Mouse (Mus musculus) heart, embryonic 15.5 days (tissue): ENCODE measurements at regions not wholly inside any gene's neighbourhood (a gene's known extent, or its start where the extent isn't known, plus 50 kb on each side); places are given as distances from the start of the nearest gene placed in this dataset.

Source experiments
- ATAC-seq: fragments of 200-750 bp; cut with Nextera tagmentation; replicated peaks from 2 replicates; pipeline ENCODE4 v1.8.0; 2017; ENCODE audit warnings: low read depth, moderate TSS enrichment; ENCODE audit not compliant: insufficient number of reproducible peaks, insufficient read depth, low FRiP score
- H3K27ac ChIP-seq: fragments of 300-500 bp; sonication (generic); 2 replicates; pipeline ENCODE4 v1.5.1; 2015; ENCODE audit warnings: mild to moderate bottlenecking, inconsistent platforms
- H3K27me3 ChIP-seq: fragments of 300-500 bp; sonication (generic); 2 replicates; pipeline ENCODE4 v1.6.1; 2015; ENCODE audit warnings: inconsistent platforms
- H3K36me3 ChIP-seq: fragments of 300-500 bp; sonication (generic); 2 replicates; pipeline ENCODE4 v1.6.1; 2015; ENCODE audit warnings: mild to moderate bottlenecking, inconsistent platforms
- H3K4me1 ChIP-seq: fragments of 300-500 bp; sonication (generic); replicated peaks from 2 replicates; pipeline ENCODE4 v1.6.1; 2015; ENCODE audit warnings: inconsistent platforms
- H3K4me2 ChIP-seq: fragments of 300-500 bp; sonication (generic); 2 replicates; pipeline ENCODE4 v1.6.1; 2015; ENCODE audit warnings: inconsistent platforms, mild to moderate bottlenecking, moderate library complexity
- H3K4me3 ChIP-seq: fragments of 300-500 bp; sonication (generic); 2 replicates; pipeline ENCODE4 v1.5.1; 2015; ENCODE audit warnings: mild to moderate bottlenecking, inconsistent platforms
- H3K9ac ChIP-seq: fragments of 300-500 bp; sonication (generic); 2 replicates; pipeline ENCODE4 v1.6.1; 2015; ENCODE audit warnings: mild to moderate bottlenecking, inconsistent platforms
- H3K9me3 ChIP-seq: fragments of 300-500 bp; sonication (generic); replicated peaks from 2 replicates; pipeline ENCODE4 v1.6.1; 2016; ENCODE audit warnings: inconsistent platforms
- WGBS: fragments of 180-500 bp; shearing (Covaris S2); methylation state at CpG from one replicate; pipeline ENCODE4 v1.1.7; 2015; ENCODE audit warnings: mixed read lengths; 5-methylcytosine and 5-hydroxymethylcytosine counted together

DNA sequence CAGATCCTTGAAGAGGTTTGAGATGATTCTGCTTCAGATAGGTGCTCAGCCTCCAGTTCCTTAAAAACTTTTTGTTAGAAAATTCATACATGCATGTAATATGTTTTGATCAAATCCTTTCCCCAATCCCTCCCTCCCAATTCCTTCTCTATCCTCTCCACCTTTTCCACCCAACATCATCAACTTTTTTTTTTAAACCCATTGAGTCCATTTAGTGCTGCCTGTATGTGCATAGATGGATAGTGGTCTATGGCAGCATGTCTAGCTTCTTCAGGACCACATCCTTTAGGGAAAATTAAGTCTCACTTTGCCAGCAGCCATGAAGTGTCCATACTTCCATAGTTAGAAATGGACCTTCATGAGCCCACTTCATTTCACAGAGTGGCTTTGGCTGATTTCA lies 167.2 kb upstream of the Klhl29 start:
- no peaks in the 10 kb centered on the region for H3K9me3 ChIP-seq
- H3K27me3 ChIP-seq, result no peaks in the 10 kb centered on the region
- no peak overlapping the region for H3K4me2 ChIP-seq
- no peak overlapping the region for H3K27ac ChIP-seq
- no peak for ATAC-seq
- no peak overlapping the region for H3K9ac ChIP-seq
- no peak overlapping the region for H3K4me3 ChIP-seq
- no peaks in the 10 kb centered on the region for H3K36me3 ChIP-seq
- no peaks in the 10 kb centered on the region for H3K4me1 ChIP-seq

GRCm38 (mm10) chr12:5496299-5496698 lies 120.8 kb upstream of the Klhl29 start:
- WGBS, result 65% methylated on average over 4 of the region's 4 CpGs
- Histone ChIP-seq H3K9me3 (no peaks in the 10 kb centered on the region), H3K9ac (no peak overlapping the region), H3K36me3 (no peaks in the 10 kb centered on the region), H3K27me3 (no peaks in the 10 kb centered on the region), H3K4me2 (no peak overlapping the region), H3K27ac (no peak overlapping the region), H3K4me1 (no peaks in the 10 kb centered on the region), H3K4me3 (no peak overlapping the region)
- no peak for ATAC-seq

GRCm38 (mm10) chr12:5494657-5495512 lies 119.4 kb upstream of the Klhl29 start:
- H3K4me2 ChIP-seq, result no peak overlapping the region
- H3K27me3 ChIP-seq, result no peaks in the 10 kb centered on the region
- no peak overlapping the region for H3K4me3 ChIP-seq
- no peak overlapping the region for H3K27ac ChIP-seq
- H3K9me3 ChIP-seq, result no peaks in the 10 kb centered on the region
- no peaks in the 10 kb centered on the region for H3K36me3 ChIP-seq
- ATAC-seq, result no peak
- WGBS, result 33% methylated on average over 7 of the region's 7 CpGs
- no peaks in the 10 kb centered on the region for H3K4me1 ChIP-seq
- H3K9ac ChIP-seq, result no peak overlapping the region

DNA sequence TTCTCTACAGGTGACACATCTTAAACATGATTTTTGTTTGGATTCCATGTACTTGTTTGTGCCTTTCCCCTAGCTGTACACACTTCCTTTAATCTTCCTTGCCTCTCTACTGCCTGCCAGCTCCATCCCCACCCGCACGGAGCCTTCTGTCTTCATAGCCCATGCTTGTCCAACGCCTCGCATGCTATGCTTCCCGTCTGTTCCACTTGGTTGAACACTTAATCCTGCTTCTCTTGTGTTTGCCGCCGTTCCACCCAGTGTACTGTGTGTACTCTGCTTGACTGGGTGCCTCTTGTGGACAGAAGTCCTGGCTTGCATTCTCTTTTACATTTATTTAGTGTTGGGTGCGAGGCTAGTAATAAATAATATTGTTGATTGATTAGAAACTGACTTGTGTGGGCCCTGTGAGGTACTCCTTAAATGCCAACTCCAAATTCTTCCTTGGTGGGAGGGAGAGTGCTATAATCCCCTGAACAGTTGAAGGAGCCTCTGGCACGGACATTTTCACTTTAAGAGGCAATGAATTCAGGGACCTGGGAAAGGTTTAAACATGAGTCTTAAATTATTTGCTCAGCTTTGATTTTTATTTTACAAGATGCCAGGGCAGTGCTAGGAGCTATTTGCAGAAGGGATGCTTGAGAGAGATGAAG lies 88.9 kb upstream of the Klhl29 start:
- Histone ChIP-seq H3K9ac (no peak overlapping the region), H3K4me2 (no peak overlapping the region), H3K36me3 (no peaks in the 10 kb centered on the region), H3K4me3 (no peak overlapping the region), H3K27me3 (no peaks in the 10 kb centered on the region), H3K9me3 (no peaks in the 10 kb centered on the region), H3K27ac (no peak overlapping the region), H3K4me1 (peaks cover 7% of the 10 kb centered on the region; the same call in 1 of the 2 replicates)
- ATAC-seq, result no peak
- WGBS, result 73% methylated on average over 9 of the region's 9 CpGs

- Histone ChIP-seq H3K27ac (no peak overlapping the region), H3K4me1 (no peaks in the 10 kb centered on the region), H3K9me3 (no peaks in the 10 kb centered on the region), H3K27me3 (no peaks in the 10 kb centered on the region), H3K4me3 (no peak overlapping the region), H3K9ac (no peak overlapping the region), H3K4me2 (no peak overlapping the region), H3K36me3 (no peaks in the 10 kb centered on the region)
- no peak for ATAC-seq
- 76% methylated on average over 2 of the region's 2 CpGs for WGBS
Measured at GRCm38 (mm10) chr12:5453157-5453556, 77.7 kb upstream of the Klhl29 start.

DNA sequence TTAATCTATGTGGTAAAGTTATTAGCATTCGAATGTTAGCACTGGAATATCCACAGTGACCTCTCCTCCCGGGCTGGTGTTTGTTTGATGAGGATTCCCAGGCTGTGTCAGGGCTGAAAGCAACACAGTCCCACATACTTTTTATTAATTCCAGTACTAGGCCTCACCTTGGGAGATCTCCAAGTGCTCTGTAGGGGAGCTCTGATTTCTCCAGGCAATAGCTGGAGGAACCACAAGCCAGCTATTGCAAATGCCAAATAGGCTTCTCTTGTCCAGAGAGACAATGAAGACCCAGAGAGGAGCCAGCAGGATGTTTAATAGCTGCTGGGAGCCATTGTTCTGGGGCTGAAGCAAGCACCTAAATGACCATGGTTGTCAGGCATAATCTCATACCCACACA lies 68.2 kb upstream of the Klhl29 start:
- Histone ChIP-seq H3K4me1 (no peaks in the 10 kb centered on the region), H3K27ac (no peak overlapping the region), H3K36me3 (no peaks in the 10 kb centered on the region), H3K4me3 (no peak overlapping the region), H3K9me3 (no peaks in the 10 kb centered on the region), H3K27me3 (no peaks in the 10 kb centered on the region), H3K4me2 (no peak overlapping the region), H3K9ac (no peak overlapping the region)
- 66% methylated on average over 2 of the region's 2 CpGs for WGBS
- ATAC-seq, result no peak

DNA sequence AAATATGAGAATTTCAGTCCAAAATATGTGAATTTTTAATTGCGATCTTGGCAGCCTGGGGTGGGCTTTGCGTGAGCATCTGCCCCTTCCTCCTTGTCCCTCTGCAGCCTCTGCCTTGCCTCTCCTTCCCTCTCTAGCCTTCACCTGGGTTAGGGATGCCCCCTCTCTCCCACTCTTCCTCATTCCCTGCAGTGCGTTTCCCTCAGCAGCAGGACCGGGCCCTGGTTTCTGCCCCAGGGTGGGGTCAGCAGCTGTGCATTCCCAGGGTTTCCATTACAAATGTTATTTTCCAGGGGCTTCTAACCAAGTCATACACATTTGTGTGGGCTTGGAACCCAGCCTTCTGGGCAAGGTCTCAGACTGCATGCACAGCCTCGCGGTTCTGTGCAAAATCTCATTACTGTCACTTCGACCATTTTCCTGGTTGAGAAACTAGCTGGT lies 67.6 kb upstream of the Klhl29 start:
- Histone ChIP-seq H3K27ac (no peak overlapping the region), H3K36me3 (no peaks in the 10 kb centered on the region), H3K4me2 (no peak overlapping the region), H3K9ac (no peak overlapping the region), H3K4me3 (no peak overlapping the region), H3K4me1 (no peaks in the 10 kb centered on the region), H3K27me3 (no peaks in the 10 kb centered on the region), H3K9me3 (no peaks in the 10 kb centered on the region)
- 74% methylated on average over 7 of the region's 7 CpGs for WGBS
- ATAC-seq, result no peak

GRCm38 (mm10) chr12:5442679-5443078 lies 67.2 kb upstream of the Klhl29 start:
- Histone ChIP-seq H3K4me3 (no peak overlapping the region), H3K27me3 (no peaks in the 10 kb centered on the region), H3K4me2 (no peak overlapping the region), H3K27ac (no peak overlapping the region), H3K9me3 (no peaks in the 10 kb centered on the region), H3K4me1 (no peaks in the 10 kb centered on the region), H3K36me3 (no peaks in the 10 kb centered on the region), H3K9ac (no peak overlapping the region)
- no peak for ATAC-seq
- 83% methylated on average over 5 of the region's 5 CpGs for WGBS

GRCm38 (mm10) chr12:5440482-5440881 lies 65.0 kb upstream of the Klhl29 start:
- no peak overlapping the region for H3K4me3 ChIP-seq
- H3K4me1 ChIP-seq, result no peaks in the 10 kb centered on the region
- no peak overlapping the region for H3K27ac ChIP-seq
- no peak overlapping the region for H3K4me2 ChIP-seq
- WGBS, result 80% methylated on average over 3 of the region's 3 CpGs
- H3K36me3 ChIP-seq, result no peaks in the 10 kb centered on the region
- no peak for ATAC-seq
- H3K9ac ChIP-seq, result no peak overlapping the region
- no peaks in the 10 kb centered on the region for H3K9me3 ChIP-seq
- no peaks in the 10 kb centered on the region for H3K27me3 ChIP-seq

GRCm38 (mm10) chr12:5435876-5436275 lies 60.4 kb upstream of the Klhl29 start:
- Histone ChIP-seq H3K27me3 (no peaks in the 10 kb centered on the region), H3K4me1 (no peaks in the 10 kb centered on the region), H3K36me3 (no peaks in the 10 kb centered on the region), H3K27ac (no peak overlapping the region), H3K4me2 (no peak overlapping the region), H3K9ac (no peak overlapping the region), H3K4me3 (no peak overlapping the region), H3K9me3 (no peaks in the 10 kb centered on the region)
- ATAC-seq, result no peak
- WGBS, result 87% methylated on average over 3 of the region's 3 CpGs

GRCm38 (mm10) chr12:5434060-5434459 lies 58.6 kb upstream of the Klhl29 start:
- Histone ChIP-seq H3K4me1 (no peaks in the 10 kb centered on the region), H3K9me3 (no peaks in the 10 kb centered on the region), H3K4me3 (no peak overlapping the region), H3K27ac (no peak overlapping the region), H3K4me2 (no peak overlapping the region), H3K9ac (no peak overlapping the region), H3K36me3 (no peaks in the 10 kb centered on the region), H3K27me3 (no peaks in the 10 kb centered on the region)
- WGBS, result 35% methylated on average over 6 of the region's 6 CpGs
- ATAC-seq, result no peak

GRCm38 (mm10) chr12:5432688-5433087 lies 57.2 kb upstream of the Klhl29 start:
- Histone ChIP-seq H3K9ac (no peak overlapping the region), H3K4me2 (no peak overlapping the region), H3K27me3 (no peaks in the 10 kb centered on the region), H3K4me3 (no peak overlapping the region), H3K4me1 (no peaks in the 10 kb centered on the region), H3K36me3 (no peaks in the 10 kb centered on the region), H3K27ac (no peak overlapping the region), H3K9me3 (no peaks in the 10 kb centered on the region)
- WGBS, result 78% methylated on average over 3 of the region's 3 CpGs
- no peak for ATAC-seq
